Mouse (Mus musculus) hindbrain, embryonic 15.5 days (tissue): ENCODE results near the gene Mcemp1. TPM values are rescaled to one million over a fixed set of nuclear protein-coding genes. Genes with fewer than 3 reads are reported as not detected.

Experiments
- ATAC-seq: fragments of 200-750 bp; cut with Nextera tagmentation; 2 replicates; pipeline ENCODE4 v1.8.0; 2017; ENCODE audit warnings: low read depth, moderate number of reproducible peaks, moderate TSS enrichment; ENCODE audit not compliant: low FRiP score
- H3K27ac ChIP-seq: fragments of 300-500 bp; sonication (generic); replicated peaks from 2 replicates; pipeline ENCODE4 v1.5.1; 2015; ENCODE audit warnings: mild to moderate bottlenecking, inconsistent platforms
- H3K27me3 ChIP-seq: fragments of 300-500 bp; sonication (generic); 2 replicates; pipeline ENCODE4 v1.6.1; 2015; ENCODE audit warnings: control low read depth, inconsistent platforms
- H3K36me3 ChIP-seq: fragments of 300-500 bp; sonication (generic); 2 replicates; pipeline ENCODE4 v1.6.1; 2015; ENCODE audit warnings: control low read depth, inconsistent platforms
- H3K4me1 ChIP-seq: fragments of 300-500 bp; sonication (generic); replicated peaks from 2 replicates; pipeline ENCODE4 v1.6.1; 2015; ENCODE audit warnings: control low read depth, inconsistent platforms
- H3K4me2 ChIP-seq: fragments of 300-500 bp; sonication (generic); 2 replicates; pipeline ENCODE4 v1.6.1; 2015; ENCODE audit warnings: moderate library complexity, mild to moderate bottlenecking, inconsistent platforms
- H3K4me3 ChIP-seq: fragments of 300-500 bp; sonication (generic); 2 replicates; pipeline ENCODE4 v1.5.1; 2015; ENCODE audit warnings: mild to moderate bottlenecking, inconsistent platforms
- H3K9ac ChIP-seq: fragments of 300-500 bp; sonication (generic); 2 replicates; pipeline ENCODE4 v1.6.1; 2015; ENCODE audit warnings: inconsistent platforms
- H3K9me3 ChIP-seq: fragments of 300-500 bp; sonication (generic); 2 replicates; pipeline ENCODE4 v1.6.1; 2016; ENCODE audit warnings: control low read depth, inconsistent platforms
- WGBS: fragments of 180-500 bp; shearing (Covaris S2); methylation state at CpG from one replicate; pipeline ENCODE4 v1.1.7; 2015; 5-methylcytosine and 5-hydroxymethylcytosine counted together
- polyA plus RNA-seq: library from polyadenylated mRNA; unstranded; fragments of >200 nt; fragmentation: Nextera tagmentation; extraction: Ambion mirVana; gene quantifications from 2 replicates; pipeline ENCODE4 v1.2.1, GENCODE M21; 2015

Mcemp1 gene
- polyA plus RNA-seq, 1 experiment from 2014 or later: 0.13 TPM

- Histone ChIP-seq H3K4me2 (peak within 1 kb of the TSS; percentile 89), H3K9me3 (no peaks in the 10 kb centered on the region), H3K27me3 (no peaks in the 10 kb centered on the region), H3K9ac (peak within 1 kb of the TSS; percentile 93), H3K4me1 (peaks cover 44% of the 10 kb centered on the region), H3K27ac (peak within 1 kb of the TSS; percentile 89), H3K4me3 (peak within 1 kb of the TSS; percentile 87), H3K36me3 (peaks cover 23% of the 10 kb centered on the region)
- 1% methylated on average over 61 of the region's 61 CpGs for WGBS
- peak; percentile 86 for ATAC-seq
These were observed 10.8 kb downstream of the Mcemp1 start, which contains the start of gene Trappc5 for GRCm38 (mm10) chr8:3676131-3676992. Gene Trappc5, plus strand, starts transcription at chr8:3676299.

GRCm38 (mm10) chr8:3676993-3677579 is 11.5 kb downstream of the Mcemp1 start:
- WGBS: 4% methylated on average over 15 of the region's 15 CpGs
- Histone ChIP-seq H3K9me3 (no peaks in the 10 kb centered on the region), H3K4me1 (peaks cover 42% of the 10 kb centered on the region), H3K27ac (peak overlapping the region; percentile 89), H3K27me3 (no peaks in the 10 kb centered on the region), H3K36me3 (peaks cover 24% of the 10 kb centered on the region), H3K9ac (peak overlapping the region; percentile 93), H3K4me3 (peak overlapping the region; percentile 87), H3K4me2 (peak overlapping the region; percentile 89)
- ATAC-seq: peak; percentile 0; the same call in 1 of the 2 replicates

- H3K4me3 ChIP-seq: no peak overlapping the region
- H3K9me3 ChIP-seq: no peaks in the 10 kb centered on the region
- H3K27me3 ChIP-seq: no peaks in the 10 kb centered on the region
- WGBS: 97% methylated on average over 23 of the region's 23 CpGs
- ATAC-seq: no peak
- H3K36me3 ChIP-seq: peaks cover 24% of the 10 kb centered on the region
- H3K4me1 ChIP-seq: peaks cover 36% of the 10 kb centered on the region
- no peak overlapping the region for H3K4me2 ChIP-seq
- H3K9ac ChIP-seq: no peak overlapping the region
- no peak overlapping the region for H3K27ac ChIP-seq
These were observed 13.3 kb downstream of the Mcemp1 start for GRCm38 (mm10) chr8:3678831-3679230.

GRCm38 (mm10) chr8:3679236-3679635 is 13.7 kb downstream of the Mcemp1 start:
- H3K9ac ChIP-seq: no peak overlapping the region
- 95% methylated on average over 23 of the region's 23 CpGs for WGBS
- H3K4me2 ChIP-seq: no peak overlapping the region
- ATAC-seq: no peak
- H3K4me3 ChIP-seq: no peak overlapping the region
- H3K4me1 ChIP-seq: peaks cover 36% of the 10 kb centered on the region
- no peak overlapping the region for H3K27ac ChIP-seq
- no peaks in the 10 kb centered on the region for H3K9me3 ChIP-seq
- H3K36me3 ChIP-seq: peaks cover 24% of the 10 kb centered on the region
- H3K27me3 ChIP-seq: no peaks in the 10 kb centered on the region

- Histone ChIP-seq H3K27me3 (no peaks in the 10 kb centered on the region), H3K4me1 (peaks cover 36% of the 10 kb centered on the region), H3K27ac (no peak overlapping the region), H3K9me3 (no peaks in the 10 kb centered on the region), H3K9ac (no peak overlapping the region), H3K4me3 (no peak overlapping the region), H3K36me3 (peaks cover 24% of the 10 kb centered on the region), H3K4me2 (no peak overlapping the region)
- WGBS: 95% methylated on average over 5 of the region's 5 CpGs
- no peak for ATAC-seq
These were observed 14.1 kb downstream of the Mcemp1 start for GRCm38 (mm10) chr8:3679656-3680055.

GRCm38 (mm10) chr8:3682435-3682834 is 16.9 kb downstream of the Mcemp1 start:
- peaks cover 26% of the 10 kb centered on the region for H3K4me1 ChIP-seq
- H3K4me3 ChIP-seq: no peak overlapping the region
- H3K9ac ChIP-seq: no peak overlapping the region
- peaks cover 24% of the 10 kb centered on the region for H3K36me3 ChIP-seq
- H3K4me2 ChIP-seq: no peak overlapping the region
- no peaks in the 10 kb centered on the region for H3K9me3 ChIP-seq
- 87% methylated on average over 5 of the region's 5 CpGs for WGBS
- no peaks in the 10 kb centered on the region for H3K27me3 ChIP-seq
- no peak for ATAC-seq
- no peak overlapping the region for H3K27ac ChIP-seq

- ATAC-seq: no peak
- peaks cover 24% of the 10 kb centered on the region for H3K36me3 ChIP-seq
- H3K4me2 ChIP-seq: no peak overlapping the region
- H3K4me1 ChIP-seq: peaks cover 14% of the 10 kb centered on the region
- no peak overlapping the region for H3K9ac ChIP-seq
- H3K9me3 ChIP-seq: no peaks in the 10 kb centered on the region
- H3K4me3 ChIP-seq: no peak overlapping the region
- H3K27ac ChIP-seq: no peak overlapping the region
- H3K27me3 ChIP-seq: no peaks in the 10 kb centered on the region
- WGBS: 74% methylated on average over 6 of the region's 6 CpGs
These were observed 18.0 kb downstream of the Mcemp1 start for GRCm38 (mm10) chr8:3683408-3684176.

GRCm38 (mm10) chr8:3684530-3684929 is 19.0 kb downstream of the Mcemp1 start:
- Histone ChIP-seq H3K9me3 (no peaks in the 10 kb centered on the region), H3K27ac (no peak overlapping the region), H3K4me2 (no peak overlapping the region), H3K4me1 (peaks cover 10% of the 10 kb centered on the region), H3K9ac (no peak overlapping the region), H3K27me3 (no peaks in the 10 kb centered on the region), H3K4me3 (no peak overlapping the region), H3K36me3 (peaks cover 18% of the 10 kb centered on the region)
- no peak for ATAC-seq

GRCm38 (mm10) chr8:3685422-3685821 is 19.9 kb downstream of the Mcemp1 start:
- WGBS: 72% methylated on average over 5 of the region's 5 CpGs
- H3K4me2 ChIP-seq: no peak overlapping the region

GRCm38 (mm10) chr8:3687537-3687936 is 22.0 kb downstream of the Mcemp1 start:
- H3K27me3 ChIP-seq: no peaks in the 10 kb centered on the region
- H3K4me1 ChIP-seq: no peaks in the 10 kb centered on the region
- no peaks in the 10 kb centered on the region for H3K36me3 ChIP-seq
- no peak overlapping the region for H3K27ac ChIP-seq
- H3K4me3 ChIP-seq: no peak overlapping the region
- WGBS: 78% methylated on average over 6 of the region's 6 CpGs
- no peak overlapping the region for H3K9ac ChIP-seq
- H3K4me2 ChIP-seq: no peak overlapping the region
- no peaks in the 10 kb centered on the region for H3K9me3 ChIP-seq
- no peak for ATAC-seq

More at GRCm38 (mm10) chr8:3685422-3685821, 19.9 kb downstream of the Mcemp1 start:
- no peak for ATAC-seq
- no peak overlapping the region for H3K9ac ChIP-seq
- H3K9me3 ChIP-seq: no peaks in the 10 kb centered on the region
- H3K36me3 ChIP-seq: peaks cover 9% of the 10 kb centered on the region
- H3K4me3 ChIP-seq: no peak overlapping the region
- H3K27me3 ChIP-seq: no peaks in the 10 kb centered on the region
- no peak overlapping the region for H3K27ac ChIP-seq
- H3K4me1 ChIP-seq: peaks cover 4% of the 10 kb centered on the region; the same call in 1 of the 2 replicates

GRCm38 (mm10) chr8:3690774-3691173 is 25.2 kb downstream of the Mcemp1 start:
- ATAC-seq: no peak
- Histone ChIP-seq H3K9ac (no peak overlapping the region), H3K4me3 (no peak overlapping the region), H3K4me1 (no peaks in the 10 kb centered on the region), H3K36me3 (no peaks in the 10 kb centered on the region), H3K27me3 (no peaks in the 10 kb centered on the region), H3K9me3 (no peaks in the 10 kb centered on the region), H3K4me2 (no peak overlapping the region), H3K27ac (no peak overlapping the region)
- WGBS: 80% methylated on average over 3 of the region's 3 CpGs

- Histone ChIP-seq H3K4me3 (no peak within 1 kb of the TSS), H3K36me3 (no peaks in the 10 kb centered on the region), H3K9me3 (no peaks in the 10 kb centered on the region), H3K27ac (no peak within 1 kb of the TSS), H3K27me3 (no peaks in the 10 kb centered on the region), H3K4me2 (no peak within 1 kb of the TSS), H3K4me1 (no peaks in the 10 kb centered on the region), H3K9ac (no peak within 1 kb of the TSS)
- no peak for ATAC-seq
- WGBS: 90% methylated on average over 3 of the region's 3 CpGs
These were observed 28.6 kb downstream of the Mcemp1 start, which contains the start of gene Fcer2a for GRCm38 (mm10) chr8:3694121-3694520. Gene Fcer2a, minus strand, starts transcription at chr8:3694175.
